Mouse (Mus musculus): Measurements from ENCODE around the gene Clec16a.

Clec16a gene

DNA sequence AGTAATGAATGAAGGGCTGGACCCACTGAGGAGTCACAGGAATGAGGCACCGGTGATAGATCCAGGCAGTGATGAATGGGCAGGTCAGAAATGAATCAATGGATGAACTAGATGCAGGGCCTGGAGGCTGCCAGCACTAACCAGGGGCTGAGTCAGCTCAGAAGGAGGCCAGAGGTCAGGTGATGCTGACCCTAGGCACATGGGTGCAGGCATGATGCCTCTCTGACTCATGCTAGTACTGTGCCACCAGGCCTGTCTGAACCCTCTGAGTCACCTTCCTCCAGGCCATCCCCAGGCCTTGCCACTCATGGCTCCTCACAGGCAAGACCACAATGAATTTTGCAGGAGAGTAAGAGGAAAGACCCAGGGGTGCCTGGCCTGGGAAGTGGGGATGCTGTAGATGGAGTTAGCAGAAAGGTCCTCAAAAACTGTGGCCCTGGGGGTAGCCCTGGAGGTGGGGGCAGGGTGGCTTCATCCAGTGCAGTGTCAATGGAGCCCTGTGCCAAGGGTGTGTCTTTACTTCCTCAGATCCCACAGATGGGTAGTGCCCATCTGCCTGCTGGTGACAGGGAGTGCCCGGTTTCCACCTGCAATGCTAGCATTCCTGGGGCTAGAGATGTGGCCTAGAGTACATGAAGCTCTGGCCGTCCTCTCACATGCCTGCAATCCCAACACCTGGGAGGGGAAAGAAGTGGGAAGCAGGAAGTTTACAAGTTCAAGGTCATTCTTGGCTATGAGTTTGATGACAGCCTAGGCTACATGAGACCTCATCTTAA is 209.6 kb downstream of the Clec16a start:
- in situ Hi-C loops (cut with MboI, MseI): loop anchor here in 1 of 2 experiments (5.0 kb wide), 1 partner anchor 703 kb away; no protein-coding TSS in a partner anchor

DNA sequence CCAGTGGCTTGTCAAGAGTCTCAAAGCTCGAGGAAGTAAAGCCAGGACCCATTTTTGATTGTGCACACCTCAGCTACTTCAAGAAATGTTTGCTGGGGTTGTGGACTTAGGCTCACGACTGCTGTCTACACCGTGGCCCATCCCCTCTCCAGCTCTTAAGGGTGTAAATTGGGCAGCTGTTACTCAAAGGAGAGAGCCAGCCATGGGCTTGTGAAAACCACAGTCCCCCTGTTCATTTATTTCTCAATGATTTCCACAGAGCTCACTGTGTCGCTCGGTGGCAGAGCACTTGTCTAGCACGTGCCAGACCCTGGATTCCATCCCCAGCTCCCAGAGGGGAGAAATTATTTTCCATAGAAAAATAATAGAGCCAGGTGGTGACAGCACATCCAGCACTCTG is 211.0 kb downstream of the Clec16a start:
- in situ Hi-C loops (cut with MboI, MseI): loop anchor here in 1 of 2 experiments (5.0 kb wide), 1 partner anchor 701 kb away; no protein-coding TSS in a partner anchor

DNA sequence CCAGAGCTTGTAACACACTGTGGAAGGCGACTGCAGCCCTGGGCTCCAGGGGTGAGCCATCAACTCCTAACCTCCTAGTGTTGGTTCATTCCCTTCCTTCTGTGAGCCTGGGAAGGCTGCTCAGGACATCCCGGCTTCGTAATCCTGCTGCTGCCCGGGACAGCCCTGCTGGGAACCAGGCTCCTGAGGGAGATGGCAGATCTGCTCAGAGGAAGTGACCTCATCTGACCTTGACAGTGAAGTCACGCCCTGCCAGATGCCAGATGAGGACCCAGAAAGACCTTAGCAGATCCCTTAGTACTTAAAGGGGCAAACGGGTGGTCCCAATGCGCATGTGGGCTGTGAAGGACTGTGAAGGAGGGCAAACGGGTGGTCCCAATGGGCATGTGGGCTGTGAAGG is 216.0 kb downstream of the Clec16a start:
- in situ Hi-C loops (cut with MboI, MseI): no loop called here

DNA sequence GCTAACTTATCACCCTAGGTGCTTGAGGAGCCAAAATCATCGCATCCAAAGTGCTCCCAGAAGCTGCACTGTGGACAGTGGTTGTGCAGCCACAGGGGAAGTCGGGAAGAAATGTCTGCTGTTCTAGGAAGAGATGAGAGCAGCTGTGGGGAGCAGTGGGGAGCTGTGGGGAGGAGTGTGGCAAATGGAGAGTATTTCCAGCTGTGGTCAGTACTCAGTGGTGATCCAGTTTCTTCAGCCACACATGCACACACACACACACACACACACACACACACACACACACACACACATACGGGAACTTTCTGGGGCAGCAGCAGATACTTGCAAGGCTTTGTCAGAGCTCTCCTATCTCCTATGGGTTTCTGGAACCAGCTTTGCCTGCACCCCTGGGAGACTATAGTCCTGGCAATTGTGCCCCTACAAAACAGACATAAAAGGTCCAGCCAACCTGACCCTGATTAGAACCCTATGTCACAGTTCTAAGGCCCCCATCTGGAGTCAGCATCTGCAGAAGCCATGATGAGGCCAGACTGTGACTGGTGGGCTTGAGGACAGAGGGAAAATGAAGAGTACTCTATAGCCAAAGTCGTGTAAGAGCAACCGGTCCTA is 217.5 kb downstream of the Clec16a start:
- in situ Hi-C loops (cut with MboI, MseI): no loop called here

DNA sequence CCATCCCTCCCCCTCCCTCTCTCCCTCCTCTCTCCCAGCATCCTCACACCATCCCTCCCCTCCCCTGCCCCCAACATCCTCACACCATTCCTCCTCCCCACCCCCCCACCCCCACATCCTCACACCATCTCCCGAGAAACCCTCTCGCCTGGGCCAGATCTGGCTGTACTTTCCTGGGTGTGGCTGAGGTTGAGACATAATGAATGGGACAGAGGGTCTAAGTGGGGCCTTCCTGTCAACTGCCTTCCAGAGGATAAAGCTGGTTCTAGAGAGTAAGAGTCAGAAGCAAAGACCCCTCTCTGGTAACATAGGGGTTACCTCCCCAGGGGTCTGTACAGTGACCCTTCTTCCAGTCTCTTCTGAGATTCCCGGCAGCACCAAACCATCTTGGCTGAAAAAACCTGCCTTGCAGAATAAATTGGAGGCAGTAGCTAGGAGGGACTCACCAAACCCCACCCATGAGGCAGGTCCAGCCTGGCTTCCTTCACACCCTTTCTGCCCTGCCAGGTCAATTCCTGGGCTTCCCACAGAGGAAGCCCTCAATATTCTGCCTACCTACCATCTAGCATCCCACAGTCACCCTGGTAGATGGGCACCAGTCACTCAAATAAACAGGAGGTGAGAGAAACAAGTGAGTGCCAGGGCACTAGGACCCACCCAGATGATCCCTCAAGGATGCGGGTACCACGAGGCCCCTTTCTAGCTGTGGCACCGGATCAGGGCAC is 218.6 kb downstream of the Clec16a start:
- in situ Hi-C loops (cut with MboI, MseI): no loop called here

DNA sequence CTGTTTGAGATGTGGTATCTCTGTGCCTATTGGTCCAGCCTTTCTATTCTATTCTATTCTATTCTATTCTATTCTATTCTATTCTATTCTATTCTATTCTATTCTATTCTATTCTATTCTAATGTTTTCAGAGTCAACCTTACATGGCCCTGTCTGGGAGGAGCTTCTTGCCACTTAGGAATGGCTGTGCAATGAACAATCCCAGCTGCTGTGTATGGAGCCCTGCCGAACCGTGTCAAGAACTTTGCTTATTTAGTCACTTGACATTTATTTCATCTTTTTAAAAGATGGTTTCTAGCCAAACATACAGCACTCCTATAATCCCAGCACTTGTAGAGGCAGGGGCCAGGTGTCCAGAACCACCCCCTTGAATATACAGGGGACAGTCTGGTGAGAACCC is 219.2 kb downstream of the Clec16a start:
- in situ Hi-C loops (cut with MboI, MseI): no loop called here

DNA sequence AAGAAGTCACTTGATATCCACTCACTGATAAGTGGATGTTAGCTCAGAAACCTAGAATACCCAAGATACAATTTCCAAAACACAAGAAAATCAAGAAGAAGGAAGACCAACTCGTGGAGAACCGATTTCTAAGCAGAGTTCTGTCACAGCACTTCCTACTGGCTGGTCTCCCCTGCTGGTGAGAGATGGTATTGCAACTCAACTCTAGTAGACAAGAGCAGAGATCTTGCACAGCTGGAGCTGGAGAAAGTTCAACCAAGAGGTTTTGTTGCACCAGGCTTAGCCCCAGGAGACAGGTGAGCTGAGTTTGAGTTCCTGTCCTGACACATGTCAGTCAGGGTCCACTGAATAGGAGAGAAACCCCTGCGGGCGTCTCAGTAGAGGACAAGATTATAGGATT is 222.0 kb downstream of the Clec16a start:
- in situ Hi-C loops (cut with MboI, MseI): no loop called here

DNA sequence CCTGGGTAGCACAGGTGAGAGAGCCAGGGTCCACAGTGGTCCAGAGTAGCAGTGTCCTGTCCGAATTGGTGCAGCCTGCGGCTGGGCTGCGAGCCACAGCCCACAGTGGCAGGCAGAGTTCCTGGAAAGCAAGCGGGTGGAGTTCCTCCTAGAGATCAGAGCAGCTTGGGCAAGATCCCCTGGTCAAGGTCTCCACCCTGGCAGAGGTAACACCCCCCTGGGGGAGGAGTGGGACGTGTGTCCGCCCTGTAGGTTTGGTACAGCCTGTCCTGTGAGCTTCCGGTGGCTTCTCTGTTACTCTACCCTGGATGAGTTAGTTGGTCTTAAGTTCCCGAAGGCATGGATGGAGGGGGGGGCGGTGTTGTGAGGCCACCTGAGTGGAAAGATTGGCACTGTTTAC is 223.7 kb downstream of the Clec16a start:
- in situ Hi-C loops (cut with MboI, MseI): no loop called here

DNA sequence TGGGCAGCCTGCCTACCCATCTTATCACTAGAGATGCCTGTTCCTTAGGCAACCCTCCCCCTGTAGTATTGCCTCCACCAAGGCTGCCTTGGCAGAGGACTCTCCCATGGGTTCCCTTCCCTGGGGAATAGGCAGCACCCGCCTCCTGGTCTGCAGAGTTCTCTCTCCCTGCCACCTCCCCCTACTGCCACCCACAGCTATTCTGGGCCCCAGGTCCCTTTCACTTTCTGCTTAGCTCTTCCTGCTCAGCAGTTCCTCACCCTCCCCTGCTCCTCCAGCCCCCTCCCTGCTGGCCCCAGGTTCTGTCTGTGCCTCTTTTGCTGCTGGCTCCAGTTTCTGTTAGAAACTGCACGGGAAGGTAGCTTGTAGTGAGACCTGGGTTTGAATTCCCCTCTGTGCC is 224.5 kb downstream of the Clec16a start:
- in situ Hi-C loops (cut with MboI, MseI): loop anchor here in 1 of 2 experiments (5.0 kb wide), 1 partner anchor 107 kb away; no protein-coding TSS in a partner anchor

DNA sequence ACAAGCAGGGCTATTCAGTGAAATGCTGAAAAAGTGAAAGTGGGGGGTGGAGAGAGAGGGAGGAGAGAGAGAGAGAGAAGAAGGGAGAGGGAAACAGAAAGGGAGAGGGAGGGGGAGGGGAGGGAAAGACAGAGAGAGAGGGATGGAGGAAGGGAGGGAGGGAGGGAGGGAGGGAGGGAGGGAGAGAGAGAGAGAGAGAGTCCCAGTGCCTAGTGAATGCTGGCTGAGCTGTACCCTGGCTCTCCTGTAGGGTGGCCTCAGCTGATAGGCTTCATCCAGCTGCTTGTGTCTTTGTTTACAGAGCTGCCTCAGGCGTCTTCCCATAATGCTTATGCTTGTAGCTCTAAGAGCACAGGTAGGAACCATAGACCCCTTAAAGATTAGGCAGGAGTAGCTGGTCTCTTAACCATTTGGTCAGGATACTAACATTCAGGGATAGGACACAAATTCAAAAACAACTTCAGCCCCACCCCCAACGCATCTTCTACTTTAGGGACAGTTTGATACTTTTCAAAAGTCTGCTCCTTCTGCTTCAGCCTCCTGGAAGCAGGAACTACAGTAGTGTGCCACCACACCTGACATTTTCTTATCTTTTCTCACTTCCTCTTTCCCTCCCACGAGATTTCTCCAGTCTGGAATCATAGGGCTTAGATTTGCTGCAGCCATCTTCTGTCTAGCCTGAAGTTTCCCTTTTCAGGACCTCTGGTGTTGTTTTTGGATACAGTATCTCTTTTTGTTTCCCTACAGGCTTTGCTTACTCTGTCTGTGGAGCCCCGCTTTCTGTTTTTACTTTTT is 225.6 kb downstream of the Clec16a start:
- in situ Hi-C loops (cut with MboI, MseI): loop anchor here in 1 of 2 experiments (5.0 kb wide), 1 partner anchor 108 kb away; no protein-coding TSS in a partner anchor

DNA sequence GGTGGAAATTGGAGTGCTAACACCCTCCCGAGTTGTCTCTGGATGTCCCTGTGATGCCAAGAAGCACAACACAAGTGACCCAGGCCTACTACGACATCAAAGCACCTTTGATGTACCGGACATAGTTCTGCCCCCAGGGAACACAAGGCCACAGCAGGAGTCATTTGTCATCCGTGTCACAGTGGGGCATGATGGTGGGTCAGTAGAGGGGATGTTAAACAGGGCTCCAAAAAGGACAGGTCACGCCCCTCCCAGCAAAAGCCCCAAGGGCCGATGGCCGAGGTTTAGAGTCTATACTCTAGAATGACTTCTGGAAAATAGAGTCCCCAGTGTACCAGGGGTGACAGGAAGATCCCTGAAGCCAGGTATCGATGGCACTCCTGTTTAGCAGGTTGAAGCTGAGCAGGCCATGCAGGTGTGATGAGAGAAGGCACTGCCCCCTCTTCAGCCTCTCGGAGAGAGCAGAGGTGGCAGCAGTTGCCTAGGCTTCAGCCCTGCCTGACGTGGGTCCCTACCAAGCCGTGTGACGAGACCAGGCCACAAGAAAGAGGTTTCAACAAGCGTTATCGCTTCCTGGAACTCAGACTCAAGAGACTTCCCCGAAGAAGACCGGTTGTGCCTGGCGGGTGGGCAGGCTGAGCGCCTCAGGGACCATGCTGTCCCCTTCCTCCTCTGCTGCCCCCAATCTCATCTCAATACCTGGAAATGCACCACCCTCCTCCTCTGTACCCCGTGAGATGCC is 226.8 kb downstream of the Clec16a start:
- in situ Hi-C loops (cut with MboI, MseI): loop anchor here in 1 of 2 experiments (5.0 kb wide), 1 partner anchor 110 kb away; no protein-coding TSS in a partner anchor

DNA sequence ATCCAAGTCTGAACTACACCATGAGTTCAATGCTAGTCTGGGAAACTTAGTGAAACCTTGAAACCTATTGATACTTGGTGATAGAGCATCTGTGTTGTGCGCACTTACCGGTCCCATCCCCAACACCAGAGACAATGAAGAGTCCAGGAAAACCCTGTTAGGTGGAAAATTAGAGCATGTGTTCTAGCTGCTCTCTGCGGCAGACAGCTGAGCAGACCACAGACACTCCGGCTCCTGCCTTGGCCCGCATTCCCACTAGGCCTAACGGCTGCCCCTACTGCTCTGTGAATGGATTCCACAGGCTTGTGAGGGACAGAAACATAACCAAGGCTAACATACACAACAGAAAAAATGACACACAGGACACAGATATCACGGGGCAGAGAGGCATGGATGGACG is 228.4 kb downstream of the Clec16a start:
- in situ Hi-C loops (cut with MboI, MseI): loop anchor here in 1 of 2 experiments (5.0 kb wide), 1 partner anchor 111 kb away; no protein-coding TSS in a partner anchor

DNA sequence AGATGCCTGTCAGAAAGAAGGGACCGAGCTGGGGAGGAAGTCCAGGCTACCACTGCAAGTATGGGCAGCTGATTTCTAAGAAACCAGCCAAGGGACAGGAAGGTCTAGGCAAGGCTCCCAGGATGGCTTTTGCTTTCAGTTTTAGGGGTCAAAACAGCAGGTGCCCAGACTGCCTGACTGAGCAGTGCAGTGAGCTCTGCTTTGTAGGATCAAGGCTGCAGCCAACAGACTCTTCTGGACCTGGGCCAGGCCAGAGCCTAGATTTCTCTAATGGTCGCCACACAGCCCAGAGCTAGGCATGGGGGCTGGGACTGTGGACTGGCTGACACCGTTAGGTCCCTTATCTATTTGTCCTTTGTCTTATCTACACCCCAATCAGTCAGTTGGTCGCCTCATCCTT is 229.6 kb downstream of the Clec16a start:
- in situ Hi-C loops (cut with MboI, MseI): loop anchor here in 1 of 2 experiments (5.0 kb wide), 1 partner anchor 112 kb away; no protein-coding TSS in a partner anchor

DNA sequence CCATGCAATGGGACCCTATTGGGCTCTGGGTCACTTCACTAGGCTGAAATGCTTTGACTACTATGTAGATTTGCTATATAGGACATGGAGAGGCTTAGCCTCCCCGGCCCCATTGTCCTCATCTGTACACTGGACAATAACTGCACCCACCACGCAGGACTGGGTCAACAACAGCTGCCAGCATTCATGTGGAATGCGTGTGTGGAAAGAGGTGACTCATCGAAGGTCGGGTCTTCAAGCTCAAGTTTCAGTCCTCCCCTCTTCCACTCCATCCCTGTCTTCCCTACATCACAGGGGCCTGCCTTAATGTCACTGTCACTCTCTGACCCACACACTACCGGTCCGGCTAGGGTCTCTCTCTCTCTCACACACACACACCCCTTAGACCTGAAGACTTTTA is 231.2 kb downstream of the Clec16a start:
- in situ Hi-C loops (cut with MboI, MseI): no loop called here

DNA sequence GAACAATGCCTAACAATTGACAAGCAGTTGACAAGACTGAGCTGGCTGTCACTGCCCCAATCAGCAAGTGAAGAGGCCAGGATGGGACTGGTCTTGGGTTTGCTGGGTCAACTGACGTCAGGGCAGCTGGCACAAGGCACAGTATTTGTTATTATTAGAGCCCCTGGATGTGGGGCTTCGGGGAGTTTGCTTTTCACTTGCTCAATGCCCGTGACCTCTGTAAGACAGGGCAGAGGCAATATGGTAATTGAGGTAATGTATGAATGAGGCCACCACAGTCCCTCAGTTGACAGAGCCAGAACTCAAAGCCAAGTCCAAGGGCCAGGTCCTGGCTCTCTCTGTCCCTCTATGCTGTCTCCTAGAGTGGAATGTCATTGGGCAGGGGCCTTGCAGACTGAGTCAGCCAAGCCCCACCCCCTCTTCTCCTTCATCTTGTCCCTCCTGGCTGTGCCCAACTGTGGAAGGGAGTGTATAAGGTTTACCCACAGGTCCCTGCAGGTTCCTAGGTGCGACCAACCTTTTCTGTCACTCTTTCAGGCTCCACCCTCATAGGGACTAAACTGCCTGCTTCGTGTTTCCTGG is 232.5 kb downstream of the Clec16a start:
- in situ Hi-C loops (cut with MboI, MseI): no loop called here

DNA sequence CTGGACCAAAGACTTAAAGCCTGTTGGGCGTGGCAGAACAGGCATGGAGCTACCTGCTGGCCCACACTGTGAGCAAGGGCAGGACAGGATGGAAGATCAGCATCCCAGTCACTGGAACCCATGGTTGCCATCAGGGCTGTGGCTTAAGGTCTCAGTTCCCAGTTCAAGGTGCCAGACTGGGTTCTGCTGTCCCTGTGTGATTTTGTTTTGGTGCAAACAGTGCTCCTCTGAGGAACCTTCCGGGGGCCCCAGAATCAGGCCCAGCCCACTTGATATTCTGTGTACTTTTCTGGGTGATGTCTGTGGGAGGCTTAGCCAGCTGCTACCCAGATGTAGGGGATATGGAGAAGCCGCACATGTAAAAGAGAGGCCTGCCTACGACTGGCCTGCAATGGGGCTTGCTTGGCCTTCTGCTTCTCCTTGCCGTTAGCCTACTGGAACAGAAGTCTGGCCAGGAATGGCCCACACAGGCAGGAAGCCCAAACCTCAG is 235.5 kb downstream of the Clec16a start:
- in situ Hi-C loops (cut with MboI, MseI): loop anchor here in 1 of 2 experiments (5.0 kb wide), 2 partner anchors 33 to 113 kb away; no protein-coding TSS in a partner anchor

DNA sequence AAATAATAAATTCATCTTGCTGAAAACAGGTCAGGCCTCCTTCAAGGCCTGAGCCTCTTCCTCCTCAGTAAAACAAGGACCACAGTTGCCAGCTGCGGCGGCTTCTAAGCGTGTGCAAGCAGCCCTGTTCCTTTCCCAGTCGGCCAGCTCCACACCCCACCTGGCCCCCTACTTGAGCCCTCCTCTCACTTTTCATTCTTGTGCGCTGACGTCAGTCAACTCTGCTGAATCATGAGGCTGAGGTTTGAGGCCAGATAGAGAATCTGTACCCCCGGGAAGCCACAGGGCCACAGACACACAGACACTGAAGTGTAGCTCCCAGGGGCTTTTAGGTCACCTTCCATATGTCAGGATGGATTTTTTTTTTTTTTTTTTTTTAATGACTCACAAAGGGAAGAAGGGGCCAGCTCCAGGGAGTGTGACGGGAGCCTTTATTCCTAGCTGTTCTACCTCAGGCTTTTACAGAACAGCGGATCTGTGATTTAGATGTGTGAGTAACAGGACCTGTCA is 236.8 kb downstream of the Clec16a start:
- in situ Hi-C loops (cut with MboI, MseI): loop anchor here in 1 of 2 experiments (5.0 kb wide), 2 partner anchors 35 to 115 kb away; no protein-coding TSS in a partner anchor

DNA sequence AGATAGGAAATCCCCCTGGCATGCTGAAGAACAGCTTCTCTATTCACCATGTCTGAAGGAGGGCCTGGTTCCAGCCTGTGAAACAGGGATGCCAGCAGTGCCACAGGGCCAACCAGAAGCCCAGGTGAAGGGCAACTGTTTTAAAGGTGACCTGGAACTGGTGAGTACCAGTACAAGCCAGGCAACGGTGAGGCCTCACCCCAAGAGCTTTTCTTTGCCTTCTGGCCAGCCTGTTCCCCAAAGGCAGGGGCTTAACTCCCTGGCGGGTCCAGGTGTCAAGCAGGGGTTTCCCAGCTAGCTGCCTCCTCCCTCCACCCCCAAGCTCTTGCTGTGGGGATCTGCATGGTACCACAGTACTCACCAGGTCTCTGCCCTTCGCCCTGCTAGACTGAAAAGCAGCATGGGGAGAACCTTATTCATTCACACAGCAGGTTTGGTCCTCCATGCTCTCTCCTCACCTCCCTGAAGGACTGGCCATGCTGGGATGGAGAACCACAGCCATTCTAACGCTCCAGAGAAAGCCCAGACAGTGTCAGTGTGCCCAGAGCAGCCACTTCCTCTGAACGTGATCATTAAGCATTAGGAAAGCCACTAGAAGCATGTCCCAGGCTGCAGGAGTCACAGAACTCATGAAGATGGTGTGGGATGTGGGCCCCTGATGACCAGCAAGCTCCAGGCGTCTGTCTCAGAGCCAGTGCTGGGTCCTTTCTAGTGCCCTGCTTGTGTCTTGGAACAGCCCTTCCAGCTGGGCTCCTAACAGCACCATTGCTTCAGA is 237.4 kb downstream of the Clec16a start:
- in situ Hi-C loops (cut with MboI, MseI): loop anchor here in 1 of 2 experiments (5.0 kb wide), 2 partner anchors 35 to 115 kb away; no protein-coding TSS in a partner anchor

DNA sequence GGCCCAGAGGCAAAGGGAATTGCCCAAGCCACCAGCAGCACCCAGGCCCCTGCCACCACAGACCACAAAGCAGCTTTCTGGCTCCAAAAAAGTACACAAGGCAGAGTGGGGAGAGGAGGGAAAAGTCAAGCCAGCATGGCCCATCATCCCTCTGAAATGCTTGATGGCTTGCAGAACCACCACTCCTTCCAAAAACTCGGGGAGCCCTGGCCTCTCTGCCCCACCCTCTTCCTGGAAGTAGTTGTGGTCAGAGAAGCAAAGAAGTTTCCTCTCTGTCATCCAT is 238.0 kb downstream of the Clec16a start:
- in situ Hi-C loops (cut with MboI, MseI): loop anchor here in 1 of 2 experiments (5.0 kb wide), 2 partner anchors 36 to 116 kb away; no protein-coding TSS in a partner anchor

All from T-helper 17 cell (primary cell).